9 mouse cellular contexts compared by ENCODE assay signal in genomic region chr7:143106062-143106461, GRCm38 (mm10). TPM values are rescaled to one million over a fixed set of nuclear protein-coding genes. Genes with fewer than 3 reads are reported as not detected.
DNase-seq lines count a peak whose midpoint lies in the region; ATAC-seq and TF ChIP-seq lines count a peak whose summit lies in the region.
"Had no signal": no experiment of that assay in that cellular context is flagged by ENCODE, and none has a peak within 500 bp of the region (broad histone marks: within the 10 kb centered on the region; RNA-seq: fewer than 3 reads in every experiment).

Kcnq1 (plus strand) TSS chr7:143106362.

- H3K9ac ChIP-seq in forebrain, embryonic 15.5 days (replicated peaks): no peak within 1 kb of the TSS
- H3K9ac ChIP-seq in hindbrain, postnatal 0 days (replicated peaks; ENCODE audit: low read length): no peak within 1 kb of the TSS
- H3K9ac ChIP-seq in midbrain, embryonic 16.5 days (ENCODE audit: low read depth, low read length): peak within 1 kb of the TSS; percentile 11; the same call in 1 of the 2 replicates

- ATAC-seq in forebrain, embryonic 15.5 days (replicated peaks): no peak
- no peak for ATAC-seq in hindbrain, postnatal 0 days
- no peak for ATAC-seq in midbrain, embryonic 16.5 days
- ATAC-seq in erythroid progenitor cell, adult 5-6 weeks (replicated peaks; ENCODE audit: low FRiP score, poor library complexity, severe bottlenecking): no peak

- DNase-seq in layer of hippocampus, adult 2 months (ENCODE audit: low spot score in 2 of 2): no peak
- DNase-seq in layer of hippocampus, adult 9-10 months (ENCODE audit: low spot score): no peak
- no peak for DNase-seq in hindbrain, postnatal 0 days (ENCODE audit: low spot score)
- DNase-seq in right cerebral cortex, postnatal 4 days: no peak
- no peak for DNase-seq in cerebellum, postnatal 14 days

- H3K36me3 ChIP-seq in forebrain, embryonic 15.5 days: no peaks in the 10 kb centered on the region
- H3K36me3 ChIP-seq in hindbrain, postnatal 0 days (ENCODE audit: insufficient read depth, low read length): no peaks in the 10 kb centered on the region
- H3K36me3 ChIP-seq in midbrain, embryonic 16.5 days (ENCODE audit: control insufficient read depth, insufficient read depth, low read length): no peaks in the 10 kb centered on the region

- peaks cover 6% of the 10 kb centered on the region; the same call in 1 of the 2 replicates for H3K4me1 ChIP-seq in forebrain, embryonic 15.5 days
- H3K4me1 ChIP-seq in hindbrain, postnatal 0 days (ENCODE audit: insufficient read depth, low read length): no peaks in the 10 kb centered on the region
- no peaks in the 10 kb centered on the region for H3K4me1 ChIP-seq in midbrain, embryonic 16.5 days (ENCODE audit: control insufficient read depth, insufficient read depth, low read length)

- peak within 1 kb of the TSS; percentile 41 for H3K4me3 ChIP-seq in layer of hippocampus, adult 2 months
- peak within 1 kb of the TSS; percentile 25 for H3K4me3 ChIP-seq in forebrain, embryonic 15.5 days
- H3K4me3 ChIP-seq in hindbrain, postnatal 0 days (ENCODE audit: low read length): peak within 1 kb of the TSS; percentile 31
- H3K4me3 ChIP-seq in midbrain, embryonic 16.5 days (ENCODE audit: low read depth, low read length): peak within 1 kb of the TSS; percentile 30

- no peak for TF ChIP-seq CTCF in layer of hippocampus, adult 2 months (conservative IDR thresholded peaks at IDR 0.05)
- TF ChIP-seq CTCF in hindbrain, postnatal 0 days (IDR thresholded peaks at IDR 0.05; ENCODE audit: low read depth): no peak

- peaks cover 37% of the 10 kb centered on the region for H3K27me3 ChIP-seq in forebrain, embryonic 15.5 days
- H3K27me3 ChIP-seq in hindbrain, postnatal 0 days (ENCODE audit: insufficient read depth, low read length): peaks cover 34% of the 10 kb centered on the region
- H3K27me3 ChIP-seq in midbrain, embryonic 16.5 days (ENCODE audit: control insufficient read depth, insufficient read depth, low read depth, low read length): peaks cover 40% of the 10 kb centered on the region

- peak within 1 kb of the TSS; percentile 39 for H3K4me2 ChIP-seq in forebrain, embryonic 15.5 days (replicated peaks)
- H3K4me2 ChIP-seq in hindbrain, postnatal 0 days (ENCODE audit: low read depth, low read length): peak within 1 kb of the TSS; percentile 54
- H3K4me2 ChIP-seq in midbrain, embryonic 16.5 days (ENCODE audit: low read length): peak within 1 kb of the TSS; percentile 57

- H3K27ac ChIP-seq in layer of hippocampus, adult 2 months: no peak within 1 kb of the TSS
- no peak within 1 kb of the TSS for H3K27ac ChIP-seq in forebrain, embryonic 15.5 days (replicated peaks)
- no peak within 1 kb of the TSS for H3K27ac ChIP-seq in hindbrain, postnatal 0 days
- no peak within 1 kb of the TSS for H3K27ac ChIP-seq in midbrain, embryonic 16.5 days (ENCODE audit: low read length)
- H3K27ac ChIP-seq: macrophage had no signal

- WGBS in forebrain, embryonic 15.5 days: 73% methylated on average over 4 of the region's 4 CpGs
- WGBS in hindbrain, postnatal 0 days: 74% methylated on average over 4 of the region's 4 CpGs
- WGBS in midbrain, embryonic 16.5 days: 60% methylated on average over 4 of the region's 4 CpGs

- H3K9me3 ChIP-seq in forebrain, embryonic 15.5 days: no peaks in the 10 kb centered on the region
- H3K9me3 ChIP-seq in hindbrain, postnatal 0 days (ENCODE audit: low read length): no peaks in the 10 kb centered on the region
- H3K9me3 ChIP-seq in midbrain, embryonic 16.5 days (replicated peaks; ENCODE audit: control insufficient read depth, low read length, poor library complexity, severe bottlenecking): no peaks in the 10 kb centered on the region

RNA-seq across cellular contexts. Expression of gene Kcnq1, which starts in this region (rescaled TPM):
- total RNA-seq in layer of hippocampus, adult 2 months (2021): under 1 TPM; 0.29 to 0.97 TPM
- 0.81 and 1.4 TPM in 2 replicates for polyA plus RNA-seq in forebrain, embryonic 15.5 days (2015; fragmentation: Nextera tagmentation; extraction: Ambion mirVana)
- 1.2 and 1.9 TPM in 2 replicates for total RNA-seq in hindbrain, postnatal 0 days (2014; rRNA removed)
- 1.1 and 1.4 TPM in 2 replicates for polyA plus RNA-seq in hindbrain, postnatal 0 days (2015; fragmentation: Nextera tagmentation; extraction: Ambion mirVana)
- 1.1 and 2.2 TPM in 2 replicates for polyA plus RNA-seq in midbrain, embryonic 16.5 days (2015; fragmentation: Nextera tagmentation; extraction: Ambion mirVana)
- not detected in 2 replicates for total RNA-seq in erythroid progenitor cell, adult 5-6 weeks (2015; ENCODE audit: low replicate concordance)
- not detected in 2 replicates for total RNA-seq in erythroid progenitor cell, adult 5-6 weeks (2017; ENCODE audit: low replicate concordance)
